Comparison of ENCODE assay signal across 17 mouse cellular contexts in genomic region chr16:77653306-77653705, GRCm38 (mm10). TPM values are rescaled to one million over a fixed set of nuclear protein-coding genes. Genes with fewer than 3 reads are reported as not detected.
A peak's percentile ranks its signal among the peaks of the same experiment; 100 is the strongest.
DNase-seq lines count a peak whose midpoint lies in the region; ATAC-seq lines count a peak whose summit lies in the region.
"Had no signal": no experiment of that assay in that cellular context is flagged by ENCODE, and none has a peak within 500 bp of the region (broad histone marks: within the 10 kb centered on the region; RNA-seq: fewer than 3 reads in every experiment).

No protein-coding gene starts in this region.

- no peak for ATAC-seq in hindbrain, embryonic 13.5 days (ENCODE audit: low FRiP score)
- peak; percentile 86 for ATAC-seq in neural tube, embryonic 11.5 days (ENCODE audit: insufficient read depth, low FRiP score, low TSS enrichment)
- no peak for ATAC-seq in midbrain, embryonic 14.5 days (ENCODE audit: low FRiP score, low TSS enrichment)
- no peak for ATAC-seq in inflammation-experienced regulatory T-cells, adult 6 months
- ATAC-seq: CD4-positive, CD25-positive, alpha-beta regulatory T cell, adult 4 months had no signal

- no peaks in the 10 kb centered on the region for H3K9me3 ChIP-seq in hindbrain, embryonic 13.5 days
- H3K9me3 ChIP-seq in hindbrain, embryonic 10.5 days: no peaks in the 10 kb centered on the region
- H3K9me3 ChIP-seq in neural tube, embryonic 11.5 days (ENCODE audit: control insufficient read depth, low read length): no peaks in the 10 kb centered on the region
- no peaks in the 10 kb centered on the region for H3K9me3 ChIP-seq in midbrain, embryonic 14.5 days (ENCODE audit: control insufficient read depth, low read length)
- H3K9me3 ChIP-seq: liver, embryonic 13.5 days had no signal

- H3K4me1 ChIP-seq in hindbrain, embryonic 13.5 days (replicated peaks): peaks cover 20% of the 10 kb centered on the region
- peaks cover 4% of the 10 kb centered on the region; the same call in 1 of the 2 replicates for H3K4me1 ChIP-seq in hindbrain, embryonic 10.5 days (replicated peaks)
- no peaks in the 10 kb centered on the region for H3K4me1 ChIP-seq in neural tube, embryonic 11.5 days (ENCODE audit: control insufficient read depth, insufficient read depth, low read length)
- H3K4me1 ChIP-seq in midbrain, embryonic 14.5 days (ENCODE audit: control insufficient read depth, insufficient read depth, low read length): peaks cover 18% of the 10 kb centered on the region
- H3K4me1 ChIP-seq: liver, embryonic 13.5 days had no signal

- no peak for DNase-seq in hindbrain, embryonic 10.5 days (ENCODE audit: low spot score)
- no peak for DNase-seq in neural tube, embryonic 11.5 days (ENCODE audit: low spot score)
- DNase-seq in neural tube, embryonic 10.5 days (ENCODE audit: extremely low spot score, low spot score): no peak
- no peak for DNase-seq in midbrain, embryonic 14.5 days
- DNase-seq in cerebellum, postnatal 25 days: no peak
- DNase-seq: adrenal gland, adult 8-10 months; cerebellum, adult 2 months; kidney, postnatal 25 days; liver, embryonic 13.5 days had no signal

- no peaks in the 10 kb centered on the region for H3K36me3 ChIP-seq in hindbrain, embryonic 13.5 days
- H3K36me3 ChIP-seq in hindbrain, embryonic 10.5 days: no peaks in the 10 kb centered on the region
- no peaks in the 10 kb centered on the region for H3K36me3 ChIP-seq in neural tube, embryonic 11.5 days (ENCODE audit: control insufficient read depth, insufficient read depth, low read length)
- H3K36me3 ChIP-seq in midbrain, embryonic 14.5 days (ENCODE audit: control insufficient read depth, insufficient read depth, low read length): no peaks in the 10 kb centered on the region
- H3K36me3 ChIP-seq: liver, embryonic 13.5 days had no signal

- no peak overlapping the region for H3K4me3 ChIP-seq in hindbrain, embryonic 13.5 days
- no peak overlapping the region for H3K4me3 ChIP-seq in hindbrain, embryonic 10.5 days
- no peak overlapping the region for H3K4me3 ChIP-seq in neural tube, embryonic 11.5 days (ENCODE audit: low read depth, low read length)
- H3K4me3 ChIP-seq in midbrain, embryonic 14.5 days (replicated peaks; ENCODE audit: low read depth, low read length): no peak overlapping the region
- H3K4me3 ChIP-seq: liver, embryonic 13.5 days had no signal

- 0 out of 2 replicates have a peak overlapping the region, but pooled peaks have one; percentile 19 for H3K27ac ChIP-seq in hindbrain, embryonic 13.5 days
- H3K27ac ChIP-seq in hindbrain, embryonic 10.5 days: no peak overlapping the region
- no peak overlapping the region for H3K27ac ChIP-seq in neural tube, embryonic 11.5 days (ENCODE audit: low read depth, low read length)
- 0 out of 2 replicates have a peak overlapping the region, but pooled peaks have one; percentile 52 for H3K27ac ChIP-seq in midbrain, embryonic 14.5 days (replicated peaks; ENCODE audit: low read depth, low read length)
- H3K27ac ChIP-seq: liver, embryonic 13.5 days had no signal

- H3K9ac ChIP-seq in hindbrain, embryonic 13.5 days: no peak overlapping the region
- H3K9ac ChIP-seq in neural tube, embryonic 11.5 days (ENCODE audit: low read length): no peak overlapping the region
- no peak overlapping the region for H3K9ac ChIP-seq in midbrain, embryonic 14.5 days (replicated peaks; ENCODE audit: low read length)
- H3K9ac ChIP-seq: liver, embryonic 13.5 days had no signal

- H3K27me3 ChIP-seq in hindbrain, embryonic 13.5 days: no peaks in the 10 kb centered on the region
- H3K27me3 ChIP-seq in hindbrain, embryonic 10.5 days (ENCODE audit: insufficient read depth, poor library complexity, severe bottlenecking): no peaks in the 10 kb centered on the region
- H3K27me3 ChIP-seq in neural tube, embryonic 11.5 days (ENCODE audit: control insufficient read depth, insufficient read depth, low read length): no peaks in the 10 kb centered on the region
- no peaks in the 10 kb centered on the region for H3K27me3 ChIP-seq in midbrain, embryonic 14.5 days (ENCODE audit: control insufficient read depth, insufficient read depth, low read length)
- H3K27me3 ChIP-seq: liver, embryonic 13.5 days had no signal

- H3K4me2 ChIP-seq in hindbrain, embryonic 13.5 days: no peak overlapping the region
- H3K4me2 ChIP-seq in neural tube, embryonic 11.5 days (ENCODE audit: low read depth): no peak overlapping the region
- no peak overlapping the region for H3K4me2 ChIP-seq in midbrain, embryonic 14.5 days (ENCODE audit: low read length)
- H3K4me2 ChIP-seq: liver, embryonic 13.5 days had no signal

- 53% methylated on average over 3 of the region's 3 CpGs for WGBS in hindbrain, embryonic 13.5 days
- WGBS in hindbrain, embryonic 10.5 days: 89% methylated on average over 3 of the region's 3 CpGs
- 41% methylated on average over 3 of the region's 3 CpGs for WGBS in neural tube, embryonic 11.5 days
- 50% methylated on average over 3 of the region's 3 CpGs for WGBS in midbrain, embryonic 14.5 days

RNA-seq across cellular contexts. Expression of gene Gm11146, which starts 51.4 kb away (rescaled TPM):
- not detected in 2 replicates for polyA plus RNA-seq in hindbrain, embryonic 13.5 days (2015; fragmentation: Nextera tagmentation; extraction: Ambion mirVana)
- polyA plus RNA-seq in hindbrain, embryonic 10.5 days (2016; fragmentation: Nextera tagmentation; extraction: Ambion mirVana): not detected in 2 replicates
- not detected in 2 replicates for polyA plus RNA-seq in neural tube, embryonic 11.5 days (2014; fragmentation: Nextera tagmentation; extraction: Ambion mirVana)
- not detected in 2 replicates for polyA plus RNA-seq in midbrain, embryonic 14.5 days (2014; fragmentation: Nextera tagmentation; extraction: Ambion mirVana)
- polyA plus RNA-seq in inflammation-experienced regulatory T-cells, adult 6 months (2017; shearing (Covaris generic)): not detected
- polyA plus RNA-seq: CD4-positive, CD25-positive, alpha-beta regulatory T cell, adult 4 months; cerebellum, adult 2 months; cortical plate, adult 2 months; gonadal fat pad, adult 2 months; heart, embryonic 14.5 days; liver, embryonic 13.5 days; lung, embryonic 16.5 days; urinary bladder, adult 2 months had no signal

Comparison
In these comparisons a context has a peak if more than half of its experiments do, and no peak if none do; other contexts are left out.
1. H3K27ac ChIP-seq: peak in hindbrain, embryonic 13.5 days (single experiment) and midbrain, embryonic 14.5 days (single experiment); none in hindbrain, embryonic 10.5 days (single experiment) and neural tube, embryonic 11.5 days (single experiment).